Mouse (Mus musculus): ENCODE measurements around the gene Zmiz1.

DNA sequence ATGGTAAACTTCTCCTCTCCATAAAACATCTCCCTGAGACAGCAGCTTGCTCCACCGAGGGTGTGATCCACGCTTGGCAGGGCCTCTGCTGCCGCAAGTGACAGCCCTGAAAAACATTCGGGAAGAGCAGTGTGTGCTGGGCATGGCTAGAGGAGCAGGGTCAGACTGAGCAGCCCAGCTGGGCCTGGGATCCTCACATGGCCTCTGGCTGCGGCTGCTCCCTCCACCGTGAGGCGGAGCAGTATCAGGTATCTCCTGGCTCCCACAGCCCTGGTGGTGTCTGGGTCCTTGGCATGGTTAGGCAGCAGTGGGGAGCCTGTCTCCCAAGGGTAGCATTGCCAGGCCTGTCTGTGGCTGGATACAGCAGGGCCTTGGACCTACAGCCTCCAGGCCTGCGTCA, 38.6 kb downstream of the Zmiz1 start:
- TF ChIP-seq POLR2A (IDR thresholded peaks at IDR 0.05; ENCODE audit: insufficient read depth, low read length), result no peak
- TF ChIP-seq CTCF (IDR thresholded peaks at IDR 0.05; ENCODE audit: low read depth, low read length), result no peak
